Mouse (Mus musculus): ENCODE results near the gene Sbpl. TPM values are rescaled to one million over a fixed set of nuclear protein-coding genes. Genes with fewer than 3 reads are reported as not detected.

Gene Sbpl
- total RNA-seq (2015; ENCODE audit: low replicate concordance) (not detected in 2 replicates), total RNA-seq (2017; ENCODE audit: low replicate concordance) (not detected in 2 replicates)

GRCm38 (mm10) chr17:23955174-23955573 is at the start of gene Sbpl:
TSS of gene Sbpl (minus strand) at chr17:23955274.
- ATAC-seq (replicated peaks; ENCODE audit: low FRiP score, poor library complexity, severe bottlenecking) = no peak

- ATAC-seq (replicated peaks; ENCODE audit: low FRiP score, poor library complexity, severe bottlenecking) = no peak
Observed at GRCm38 (mm10) chr17:24004071-24004665, 49.1 kb upstream of the Sbpl start.

- ATAC-seq (replicated peaks; ENCODE audit: low FRiP score, poor library complexity, severe bottlenecking) = no peak
Observed at GRCm38 (mm10) chr17:24000404-24000803, 45.3 kb upstream of the Sbpl start.

GRCm38 (mm10) chr17:23998383-23998782 is 43.3 kb upstream of the Sbpl start:
- no peak for ATAC-seq (replicated peaks; ENCODE audit: low FRiP score, poor library complexity, severe bottlenecking)

- no peak for ATAC-seq (replicated peaks; ENCODE audit: low FRiP score, poor library complexity, severe bottlenecking)
Observed at GRCm38 (mm10) chr17:23997901-23998300, 42.8 kb upstream of the Sbpl start, which contains the start of gene Prss22. TSS of gene Prss22 (minus strand) at chr17:23998100.

GRCm38 (mm10) chr17:23995421-23995820 is 40.3 kb upstream of the Sbpl start:
- no peak for ATAC-seq (replicated peaks; ENCODE audit: low FRiP score, poor library complexity, severe bottlenecking)

- ATAC-seq (replicated peaks; ENCODE audit: low FRiP score, poor library complexity, severe bottlenecking) = no peak
Observed at GRCm38 (mm10) chr17:23994667-23995066, 39.6 kb upstream of the Sbpl start.

GRCm38 (mm10) chr17:23993559-23994428 is 38.7 kb upstream of the Sbpl start:
- ATAC-seq (replicated peaks; ENCODE audit: low FRiP score, poor library complexity, severe bottlenecking) = peak; percentile 48

- no peak for ATAC-seq (replicated peaks; ENCODE audit: low FRiP score, poor library complexity, severe bottlenecking)
Observed at GRCm38 (mm10) chr17:23992789-23993553, 37.9 kb upstream of the Sbpl start.

GRCm38 (mm10) chr17:23989802-23990201 is 34.7 kb upstream of the Sbpl start:
- no peak for ATAC-seq (replicated peaks; ENCODE audit: low FRiP score, poor library complexity, severe bottlenecking)

- ATAC-seq (replicated peaks; ENCODE audit: low FRiP score, poor library complexity, severe bottlenecking) = no peak
Observed at GRCm38 (mm10) chr17:23984989-23985388, 29.9 kb upstream of the Sbpl start.

GRCm38 (mm10) chr17:23982912-23983311 is 27.8 kb upstream of the Sbpl start:
- ATAC-seq (replicated peaks; ENCODE audit: low FRiP score, poor library complexity, severe bottlenecking) = 0 out of 2 replicates have a peak, but pooled peaks have one; percentile 25

GRCm38 (mm10) chr17:23980297-23980909 is 25.3 kb upstream of the Sbpl start, which contains the start of gene Prss30:
TSS of gene Prss30 (minus strand) at chr17:23980566.
- ATAC-seq (replicated peaks; ENCODE audit: low FRiP score, poor library complexity, severe bottlenecking) = no peak

GRCm38 (mm10) chr17:23979471-23979870 is 24.4 kb upstream of the Sbpl start:
- no peak for ATAC-seq (replicated peaks; ENCODE audit: low FRiP score, poor library complexity, severe bottlenecking)

GRCm38 (mm10) chr17:23976665-23977064 is 21.6 kb upstream of the Sbpl start:
- ATAC-seq (replicated peaks; ENCODE audit: low FRiP score, poor library complexity, severe bottlenecking) = no peak

- no peak for ATAC-seq (replicated peaks; ENCODE audit: low FRiP score, poor library complexity, severe bottlenecking)
Observed at GRCm38 (mm10) chr17:23971315-23971714, 16.2 kb upstream of the Sbpl start.

- peak; percentile 72 for ATAC-seq (replicated peaks; ENCODE audit: low FRiP score, poor library complexity, severe bottlenecking)
Observed at GRCm38 (mm10) chr17:23969231-23969630, 14.2 kb upstream of the Sbpl start.

- no peak for ATAC-seq (replicated peaks; ENCODE audit: low FRiP score, poor library complexity, severe bottlenecking)
Observed at GRCm38 (mm10) chr17:23968780-23969179, 13.7 kb upstream of the Sbpl start.

- no peak for ATAC-seq (replicated peaks; ENCODE audit: low FRiP score, poor library complexity, severe bottlenecking)
Observed at GRCm38 (mm10) chr17:23966658-23967401, 11.8 kb upstream of the Sbpl start.
